Mouse (Mus musculus): ENCODE data around the gene Atp13a5.

The Atp13a5 gene

DNA sequence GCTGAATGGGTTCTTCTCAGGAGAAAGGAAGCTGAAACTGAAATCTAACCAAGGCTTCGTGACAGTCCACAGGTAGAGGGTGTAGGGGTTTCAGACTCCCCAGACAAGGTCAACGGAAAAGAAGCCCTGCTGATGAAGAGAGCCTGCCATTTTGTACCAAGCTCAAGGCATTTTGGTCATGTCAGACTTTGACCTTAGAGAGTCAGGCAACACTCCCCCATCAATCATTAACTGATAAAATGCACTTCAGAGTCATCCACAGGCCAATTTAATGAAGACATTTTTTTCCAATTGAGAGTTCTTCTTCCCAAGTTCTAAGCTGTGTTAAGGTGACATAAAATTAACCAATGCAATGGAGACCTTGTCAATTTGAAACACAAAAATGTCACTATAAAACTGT is 177.4 kb downstream of the Atp13a5 start:
- DNase-seq: no peak

GRCm38 (mm10) chr16:29198461-29198860 is 180.1 kb downstream of the Atp13a5 start:
- DNase-seq: no peak

GRCm38 (mm10) chr16:29195156-29195555 is 183.4 kb downstream of the Atp13a5 start:
- no peak for DNase-seq

GRCm38 (mm10) chr16:29193981-29194380 is 184.6 kb downstream of the Atp13a5 start:
- no peak for DNase-seq

- no peak for DNase-seq
Measured at GRCm38 (mm10) chr16:29192911-29193310, 185.6 kb downstream of the Atp13a5 start.

Data from thymus, postnatal 14 days (tissue).